Mouse (Mus musculus): ENCODE data around the gene 1700016C15Rik.

GRCm38 (mm10) chr1:177796193-177796939 lies 66.8 kb downstream of the 1700016C15Rik start, which contains the start of gene Adss:
- TF ChIP-seq CTCF (IDR thresholded peaks at IDR 0.05; ENCODE audit: control insufficient read depth, insufficient read depth, low read length) (no peak; the same call in 1 of the 2 replicates), POLR2A (IDR thresholded peaks at IDR 0.05; ENCODE audit: borderline replicate concordance, control insufficient read depth, low read depth, low read length) (peak; percentile 86)
